Mouse (Mus musculus): Measurements from ENCODE around the gene Slc22a5.

GRCm38 (mm10) chr11:53893451-53893850, 2.0 kb upstream of the Slc22a5 start:
- TF ChIP-seq POLR2A (IDR thresholded peaks at IDR 0.05; ENCODE audit: low read depth, low read length), result no peak
- no peak for TF ChIP-seq CTCF (IDR thresholded peaks at IDR 0.05; ENCODE audit: borderline replicate concordance, insufficient read depth, low read length)
